Mouse (Mus musculus) brain, embryonic 14.5 days (tissue): ENCODE data around the gene Rassf1.

Experiments
- CTCF ChIP-seq: fragments of 200-500 bp; IDR thresholded peaks from 2 replicates; pipeline ENCODE4 v1.5.1; 2012; ENCODE audit warnings: inconsistent platforms, mild to moderate bottlenecking, moderate library complexity, borderline replicate concordance; ENCODE audit not compliant: insufficient read depth, insufficient read length; ENCODE audit errors: extremely low read depth
- POLR2A ChIP-seq: fragments of 200-500 bp; IDR thresholded peaks from 2 replicates; pipeline ENCODE4 v1.6.1; 2012; ENCODE audit warnings: mild to moderate bottlenecking, inconsistent platforms, borderline replicate concordance; ENCODE audit not compliant: poor library complexity, insufficient read depth, insufficient read length, severe bottlenecking; ENCODE audit errors: extremely low read depth

DNA sequence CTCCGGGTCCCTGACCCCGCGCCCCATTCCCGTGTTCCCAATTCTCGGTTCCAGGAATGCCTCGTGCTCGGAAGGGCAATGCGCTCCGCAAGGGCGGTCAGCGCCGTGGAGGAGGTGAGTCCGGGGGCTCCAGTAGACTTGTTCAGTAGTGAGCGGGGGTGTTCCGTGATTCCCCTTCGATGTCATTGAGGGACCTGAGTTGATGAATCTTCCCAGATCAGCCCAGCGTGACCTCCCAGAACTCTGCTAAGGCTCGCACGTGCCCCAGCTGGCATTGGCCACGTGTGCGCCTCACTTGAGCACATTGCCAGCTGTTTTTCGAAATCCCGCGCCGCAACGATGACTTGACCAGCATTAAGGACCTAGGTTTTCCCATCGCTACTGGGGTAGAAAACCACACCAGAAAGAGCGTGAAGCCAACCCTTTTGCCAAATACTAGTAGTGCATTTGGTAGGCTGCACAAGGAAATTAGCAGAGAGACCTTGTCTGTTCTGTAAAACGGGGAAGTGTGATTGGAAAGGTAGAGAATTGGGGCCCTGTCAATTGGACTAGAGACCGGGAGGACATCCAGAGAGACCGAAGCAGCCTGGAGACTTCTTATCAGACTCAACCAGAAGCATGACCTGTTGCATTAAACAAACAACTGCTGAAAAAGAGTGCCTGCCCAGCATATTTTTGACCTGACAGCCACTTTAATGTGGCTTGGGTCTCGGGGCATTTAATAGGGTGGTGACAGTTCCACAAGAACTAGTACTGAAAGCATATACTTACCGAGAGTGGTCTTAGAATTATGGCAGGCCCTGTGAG is 36.7 kb downstream of the Rassf1 start:
- no peak for TF ChIP-seq CTCF
- TF ChIP-seq POLR2A, result no peak
